Mouse (Mus musculus) cerebellum, adult 2 months (tissue): ENCODE results near the gene Rbms1.

ENCODE experiments used
- CTCF ChIP-seq: fragments of 200-500 bp; IDR thresholded peaks from 2 replicates; pipeline ENCODE4 v1.5.1; 2011; ENCODE audit warnings: low read depth, mild to moderate bottlenecking, control low read depth, low read length, moderate library complexity, borderline replicate concordance; ENCODE audit not compliant: insufficient read depth
- POLR2A ChIP-seq: fragments of 200-500 bp; IDR thresholded peaks from 2 replicates; pipeline ENCODE4 v1.6.1; 2011; ENCODE audit warnings: low read length, control low read depth, borderline replicate concordance; ENCODE audit not compliant: insufficient read depth

DNA sequence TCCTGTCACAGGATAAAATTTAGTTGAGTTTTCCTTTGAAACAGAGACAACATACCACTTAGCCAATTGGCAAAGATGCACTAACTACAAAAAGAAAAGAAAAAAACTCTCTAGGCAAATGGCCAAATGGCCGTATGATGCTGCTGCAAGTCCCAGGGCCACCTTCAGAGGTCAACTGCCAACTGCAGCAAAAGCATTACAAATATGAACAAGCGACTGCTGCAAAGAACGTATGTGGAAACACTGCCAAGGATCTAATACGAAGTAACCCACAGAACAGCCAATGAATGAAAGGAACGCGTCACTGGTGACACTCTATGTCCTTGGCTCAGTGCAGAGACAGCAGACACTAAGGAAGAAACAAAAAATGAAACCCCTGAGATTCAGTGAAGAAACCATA lies 148.2 kb downstream of the Rbms1 start:
- TF ChIP-seq POLR2A, result no peak
- TF ChIP-seq CTCF, result no peak
